Mouse (Mus musculus) megakaryocyte, adult 5-6 weeks (primary cell): Measurements from ENCODE around the gene Adgre5. TPM values are rescaled to one million over a fixed set of nuclear protein-coding genes. Genes with fewer than 3 reads are reported as not detected.
A peak's percentile ranks its signal among the peaks of the same experiment; 100 is the strongest.

Experiments
- ATAC-seq: 2 replicates; pipeline ENCODE4 v1.8.0; 2016; ENCODE audit warnings: mild to moderate bottlenecking, inconsistent platforms; ENCODE audit not compliant: poor library complexity, severe bottlenecking
- total RNA-seq, 2 experiments: library from RNA; stranded (forward) in 1 of 2; stranded (reverse) in 1 of 2; fragments of 153-499, 151-499 nt in 1 of 2; fragments of 221-1000, 200-1000 nt in 1 of 2; gene quantifications; 2 replicates each; pipeline versions ENCODE4 v1.2.3 to v1.2.4; 2015 to 2017

Gene Adgre5
- total RNA-seq, 2 experiments from 2014 or later, result 242 to 299 TPM

DNA sequence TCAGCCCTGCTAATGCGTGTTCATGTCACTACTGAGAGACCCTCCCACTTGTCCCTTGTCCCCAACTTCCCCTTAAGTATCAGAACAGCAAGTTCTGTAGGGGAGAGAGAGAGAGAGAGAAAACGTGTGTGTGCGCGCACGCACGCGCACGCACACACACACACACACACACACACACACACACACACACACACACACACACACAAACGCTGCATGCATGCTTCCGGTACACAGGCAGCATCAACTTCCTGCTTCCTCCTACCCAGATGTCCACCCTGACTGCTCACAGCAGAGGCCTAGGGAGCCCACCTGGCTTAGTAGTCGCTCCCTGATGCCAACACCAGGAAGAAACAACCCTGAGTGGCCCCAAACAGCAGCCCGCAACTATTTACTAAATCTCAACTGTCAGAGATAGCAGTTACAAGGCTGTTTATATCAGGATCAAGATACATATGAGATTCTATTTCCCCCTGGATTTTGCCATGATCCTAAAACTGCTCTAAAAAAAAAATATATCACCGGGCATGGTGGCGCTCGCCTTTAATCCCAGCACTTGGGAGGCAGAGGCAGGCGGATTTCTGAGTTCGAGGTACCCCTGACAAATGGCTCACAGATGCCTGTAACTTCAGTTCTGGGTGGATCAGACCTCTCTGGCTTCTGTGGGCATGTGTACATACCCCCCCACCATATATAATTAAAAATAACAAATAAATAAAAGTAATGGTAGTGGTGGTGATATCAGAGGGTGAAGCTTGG is 45.6 kb downstream of the Adgre5 start:
- ATAC-seq, result peak; percentile 15

DNA sequence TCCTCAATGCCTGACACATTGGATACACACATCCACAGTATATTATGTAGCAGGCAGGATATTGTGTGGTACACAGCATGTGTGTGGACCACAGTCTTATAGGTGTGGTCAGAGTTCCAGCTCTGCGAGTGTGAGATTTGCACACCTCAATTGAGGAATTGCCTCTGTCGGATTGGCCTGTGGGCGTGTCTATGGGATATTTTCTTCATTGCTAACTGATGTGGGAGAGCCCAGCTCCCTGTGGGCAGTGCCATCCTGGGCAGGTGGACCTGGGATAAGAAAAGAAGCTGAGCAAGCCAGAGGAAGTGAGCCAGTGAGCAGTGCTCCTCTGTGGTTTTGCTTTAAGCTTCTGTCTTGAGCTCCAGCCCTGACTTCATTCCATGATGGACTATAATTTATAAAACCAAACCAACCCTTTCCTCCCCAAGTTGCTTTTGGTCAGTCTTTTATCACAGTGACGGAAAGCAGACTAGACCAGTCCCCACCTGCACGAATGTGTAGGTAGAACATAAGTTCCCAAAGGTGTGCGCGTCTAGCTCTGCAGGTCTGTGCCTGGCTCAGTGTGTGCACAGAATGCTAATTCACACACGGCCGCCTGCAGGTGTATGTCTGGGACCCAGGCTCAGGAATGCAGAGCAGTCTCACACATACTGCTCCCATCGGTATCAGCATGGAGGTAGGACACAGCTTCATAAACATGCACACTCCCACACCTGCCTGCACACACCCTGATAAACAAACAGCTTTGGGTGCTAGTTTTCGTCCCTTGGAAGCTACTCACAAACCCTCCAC is 46.6 kb downstream of the Adgre5 start:
- no peak for ATAC-seq

DNA sequence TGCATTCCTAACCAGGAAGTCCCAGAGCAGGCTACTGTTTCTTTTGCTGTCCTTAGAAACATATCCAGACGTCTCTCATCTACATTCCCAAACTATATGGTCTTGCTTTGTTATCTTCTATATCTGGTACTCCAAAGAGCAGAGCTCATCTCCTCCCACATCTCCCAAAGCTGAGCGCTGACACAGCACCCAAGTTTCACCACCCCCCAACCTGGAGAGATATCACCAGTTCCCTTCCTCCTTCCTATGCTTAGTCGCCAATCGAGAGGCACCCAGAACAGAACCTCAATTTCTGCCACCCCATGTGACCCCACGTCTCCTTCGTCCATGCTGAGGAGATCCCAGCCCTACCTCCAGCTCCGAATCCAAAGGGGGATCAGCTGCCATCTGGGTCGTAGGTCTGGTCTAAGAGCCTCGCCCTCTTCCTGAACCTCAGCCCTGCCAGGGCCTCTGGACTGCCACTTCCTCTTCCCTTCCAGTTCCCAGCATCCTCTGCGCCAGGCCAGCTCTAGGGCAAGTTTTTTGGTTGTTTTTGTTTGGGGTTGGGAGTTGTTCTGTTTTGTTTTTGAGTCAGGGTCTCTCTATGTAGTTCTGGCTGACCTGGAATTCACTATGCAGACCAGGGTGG is 47.4 kb downstream of the Adgre5 start:
- ATAC-seq, result peak; percentile 68

DNA sequence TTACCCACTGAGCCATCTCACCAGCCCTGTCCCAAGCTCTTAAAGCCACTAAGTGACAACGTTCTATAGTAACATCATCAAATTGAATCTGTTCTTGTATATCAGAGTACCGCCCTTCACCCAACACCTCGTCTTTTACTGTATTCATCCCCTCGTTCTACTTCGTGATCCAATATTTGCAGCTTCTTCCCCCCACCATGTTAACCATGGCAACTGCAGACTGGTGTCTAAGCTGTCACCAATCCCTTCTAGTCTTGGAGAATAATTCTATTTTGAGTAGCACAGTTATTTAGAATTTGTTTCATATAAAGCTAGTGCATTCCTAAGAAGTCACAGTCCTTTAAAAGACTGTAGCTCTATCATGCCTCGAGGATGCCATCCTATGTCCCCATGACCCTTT is 51.9 kb downstream of the Adgre5 start:
- ATAC-seq, result no peak

DNA sequence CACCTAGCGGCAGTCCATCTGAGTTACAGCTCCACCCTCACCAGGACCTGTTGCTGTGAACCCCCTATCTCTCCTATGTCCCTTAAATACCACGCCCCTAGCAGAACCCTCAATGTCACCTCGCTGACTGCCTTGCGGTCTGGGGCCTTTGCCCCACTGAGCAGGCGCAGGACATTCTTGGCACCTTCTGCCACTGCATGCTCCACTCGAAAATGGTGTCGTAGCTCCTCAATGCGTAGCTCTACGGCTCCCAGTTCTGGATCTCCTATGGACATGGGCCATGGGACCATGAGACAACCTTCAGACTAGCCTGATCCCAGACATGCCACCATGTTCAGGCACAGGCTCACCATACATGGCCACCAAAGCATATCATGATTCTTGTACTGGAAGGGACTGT is 56.6 kb downstream of the Adgre5 start:
- ATAC-seq, result no peak

DNA sequence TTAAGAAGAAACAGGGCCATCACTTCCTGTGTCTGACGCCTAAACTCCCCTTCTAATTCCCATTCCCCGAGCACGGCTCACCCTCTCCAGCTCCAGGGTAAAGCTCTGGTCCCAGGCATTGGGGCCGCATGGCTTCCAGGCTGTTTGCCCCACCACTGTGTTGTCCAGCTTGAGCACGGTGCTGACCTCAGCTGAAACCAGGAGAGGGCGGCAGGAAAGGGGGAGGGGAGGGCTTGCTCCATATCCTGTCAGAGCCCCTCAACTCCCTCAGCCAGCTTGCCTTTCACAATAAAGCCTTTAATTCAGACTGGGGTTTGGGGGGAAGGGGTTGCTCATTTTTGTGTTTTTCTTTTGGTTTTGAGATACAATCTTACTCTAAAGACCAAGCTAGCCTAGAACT is 60.0 kb downstream of the Adgre5 start:
- no peak for ATAC-seq

DNA sequence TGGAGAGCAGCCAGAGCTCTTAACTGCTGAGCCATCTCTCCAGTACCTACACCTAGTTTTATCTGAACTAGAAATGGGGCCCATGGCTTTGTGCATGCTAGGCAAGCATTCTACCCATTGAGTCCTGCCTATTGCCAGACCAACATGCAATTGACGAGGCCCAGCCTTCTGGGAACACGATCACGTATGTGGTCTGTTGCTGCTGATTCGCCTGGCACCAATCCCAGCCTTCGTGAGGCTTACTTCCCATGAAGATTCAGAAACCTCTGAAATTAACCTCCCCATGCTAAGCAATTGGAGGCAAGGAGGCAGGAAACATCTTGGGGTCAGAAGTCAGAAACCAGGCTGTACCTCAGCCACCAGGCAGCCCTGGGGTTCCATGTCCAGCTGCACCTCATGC is 60.5 kb downstream of the Adgre5 start:
- ATAC-seq, result no peak

GRCm38 (mm10) chr8:83679866-83680265 is 61.3 kb downstream of the Adgre5 start:
- no peak for ATAC-seq

GRCm38 (mm10) chr8:83674497-83674896 is 66.6 kb downstream of the Adgre5 start:
- ATAC-seq, result no peak

Other genes starting within 250 kb of the Adgre5 start
- not detected in 2 replicates for gene Olfr370, start 205.5 kb downstream of the Adgre5 start, total RNA-seq (2015)
- not detected in 2 replicates for gene Olfr370, start 205.5 kb downstream of the Adgre5 start, total RNA-seq (2017)
- gene Ndufb7, start 174.7 kb downstream of the Adgre5 start, total RNA-seq (2015), result 132 and 161 TPM in 2 replicates
- gene Ndufb7, start 174.7 kb downstream of the Adgre5 start, total RNA-seq (2017), result 205 and 227 TPM in 2 replicates
- 282 and 314 TPM in 2 replicates for gene Tecr, start 133.4 kb downstream of the Adgre5 start, total RNA-seq (2015)
- 248 and 255 TPM in 2 replicates for gene Tecr, start 133.4 kb downstream of the Adgre5 start, total RNA-seq (2017)
- gene Dnajb1, start 133.1 kb downstream of the Adgre5 start, total RNA-seq (2015), result 40.0 and 40.7 TPM in 2 replicates
- 26.4 and 34.4 TPM in 2 replicates for gene Dnajb1, start 133.1 kb downstream of the Adgre5 start, total RNA-seq (2017)
- gene Gipc1, start 88.6 kb downstream of the Adgre5 start, total RNA-seq (2015), result 15.4 and 16.4 TPM in 2 replicates
- gene Gipc1, start 88.6 kb downstream of the Adgre5 start, total RNA-seq (2017), result 18.9 and 25.4 TPM in 2 replicates
- 0.07 TPM in 1 of 2 replicates, not detected in the other for gene Ptger1, start 74.6 kb downstream of the Adgre5 start, total RNA-seq (2015)
- 1.7 and 2.2 TPM in 2 replicates for gene Ptger1, start 74.6 kb downstream of the Adgre5 start, total RNA-seq (2017)
- gene Pkn1, start 42.1 kb downstream of the Adgre5 start, total RNA-seq (2015), result 53.3 and 55.4 TPM in 2 replicates
- gene Pkn1, start 42.1 kb downstream of the Adgre5 start, total RNA-seq (2017), result 103 and 110 TPM in 2 replicates
- 66.7 and 67.7 TPM in 2 replicates for gene Ddx39, start 26.1 kb downstream of the Adgre5 start, total RNA-seq (2015)
- gene Ddx39, start 26.1 kb downstream of the Adgre5 start, total RNA-seq (2017), result 71.2 and 77.4 TPM in 2 replicates
- 2.4 and 3.6 TPM in 2 replicates for gene Adgrl1, start 158.8 kb upstream of the Adgre5 start, total RNA-seq (2015)
- gene Adgrl1, start 158.8 kb upstream of the Adgre5 start, total RNA-seq (2017), result 1.7 TPM in 2 replicates
- gene Gm10644, start 213.9 kb upstream of the Adgre5 start, total RNA-seq (2015), result 0.09 and 0.31 TPM in 2 replicates
- gene Gm10644, start 213.9 kb upstream of the Adgre5 start, total RNA-seq (2017), result 0.40 and 0.94 TPM in 2 replicates
- gene Asf1b, start 214.2 kb upstream of the Adgre5 start, total RNA-seq (2015), result 87.3 and 95.0 TPM in 2 replicates
- gene Asf1b, start 214.2 kb upstream of the Adgre5 start, total RNA-seq (2017), result 68.5 and 71.1 TPM in 2 replicates
- gene Prkaca, start 231.7 kb upstream of the Adgre5 start, total RNA-seq (2015), result 19.6 and 21.6 TPM in 2 replicates
- 17.7 and 17.9 TPM in 2 replicates for gene Prkaca, start 231.7 kb upstream of the Adgre5 start, total RNA-seq (2017)